Mouse (Mus musculus): ENCODE results near the gene Capn13. TPM values are rescaled to one million over a fixed set of nuclear protein-coding genes. Genes with fewer than 3 reads are reported as not detected.
A peak's percentile ranks its signal among the peaks of the same experiment; 100 is the strongest.

The Capn13 gene
- polyA plus RNA-seq (2014; fragmentation: Nextera tagmentation; extraction: Ambion mirVana) = not detected in 2 replicates

GRCm38 (mm10) chr17:73400862-73401261 lies at the start of gene Capn13:
Gene Capn13 (minus strand): TSS chr17:73400866.
- DNase-seq = no peak
- Histone ChIP-seq H3K9me3 (ENCODE audit: control insufficient read depth, low read length) (no peaks in the 10 kb centered on the region), H3K9ac (replicated peaks; ENCODE audit: low read length) (no peak within 1 kb of the TSS), H3K36me3 (ENCODE audit: control insufficient read depth, insufficient read depth, low read length) (no peaks in the 10 kb centered on the region), H3K4me3 (replicated peaks; ENCODE audit: low read depth, low read length) (no peak within 1 kb of the TSS), H3K27ac (replicated peaks; ENCODE audit: low read depth, low read length) (no peak within 1 kb of the TSS), H3K4me2 (ENCODE audit: low read length) (no peak within 1 kb of the TSS), H3K27me3 (ENCODE audit: control insufficient read depth, insufficient read depth, low read length) (no peaks in the 10 kb centered on the region), H3K4me1 (ENCODE audit: control insufficient read depth, insufficient read depth, low read length) (no peaks in the 10 kb centered on the region)
- 61% methylated on average over 2 of the region's 2 CpGs for WGBS
- no peak for ATAC-seq (ENCODE audit: low FRiP score, low TSS enrichment)

GRCm38 (mm10) chr17:73449104-73449503 lies 48.4 kb upstream of the Capn13 start:
- Histone ChIP-seq H3K4me1 (ENCODE audit: control insufficient read depth, insufficient read depth, low read length) (no peaks in the 10 kb centered on the region), H3K9me3 (ENCODE audit: control insufficient read depth, low read length) (no peaks in the 10 kb centered on the region), H3K4me2 (ENCODE audit: low read length) (no peak overlapping the region), H3K4me3 (replicated peaks; ENCODE audit: low read depth, low read length) (no peak overlapping the region), H3K27ac (replicated peaks; ENCODE audit: low read depth, low read length) (no peak overlapping the region), H3K27me3 (ENCODE audit: control insufficient read depth, insufficient read depth, low read length) (no peaks in the 10 kb centered on the region), H3K9ac (replicated peaks; ENCODE audit: low read length) (no peak overlapping the region), H3K36me3 (ENCODE audit: control insufficient read depth, insufficient read depth, low read length) (no peaks in the 10 kb centered on the region)
- no peak for ATAC-seq (ENCODE audit: low FRiP score, low TSS enrichment)
- no peak for DNase-seq

- ATAC-seq (ENCODE audit: low FRiP score, low TSS enrichment) = no peak
- no peak overlapping the region for H3K4me2 ChIP-seq (ENCODE audit: low read length)
- H3K27me3 ChIP-seq (ENCODE audit: control insufficient read depth, insufficient read depth, low read length) = no peaks in the 10 kb centered on the region
- no peak for DNase-seq
- no peaks in the 10 kb centered on the region for H3K36me3 ChIP-seq (ENCODE audit: control insufficient read depth, insufficient read depth, low read length)
- 90% methylated on average over 1 of the region's 1 CpGs for WGBS
- H3K27ac ChIP-seq (replicated peaks; ENCODE audit: low read depth, low read length) = no peak overlapping the region
- H3K9me3 ChIP-seq (ENCODE audit: control insufficient read depth, low read length) = no peaks in the 10 kb centered on the region
- H3K4me1 ChIP-seq (ENCODE audit: control insufficient read depth, insufficient read depth, low read length) = no peaks in the 10 kb centered on the region
- H3K9ac ChIP-seq (replicated peaks; ENCODE audit: low read length) = no peak overlapping the region
- H3K4me3 ChIP-seq (replicated peaks; ENCODE audit: low read depth, low read length) = no peak overlapping the region
Observed at GRCm38 (mm10) chr17:73440798-73441197, 40.1 kb upstream of the Capn13 start.

GRCm38 (mm10) chr17:73432564-73433006 lies 31.9 kb upstream of the Capn13 start:
- ATAC-seq (ENCODE audit: low FRiP score, low TSS enrichment) = no peak

DNA sequence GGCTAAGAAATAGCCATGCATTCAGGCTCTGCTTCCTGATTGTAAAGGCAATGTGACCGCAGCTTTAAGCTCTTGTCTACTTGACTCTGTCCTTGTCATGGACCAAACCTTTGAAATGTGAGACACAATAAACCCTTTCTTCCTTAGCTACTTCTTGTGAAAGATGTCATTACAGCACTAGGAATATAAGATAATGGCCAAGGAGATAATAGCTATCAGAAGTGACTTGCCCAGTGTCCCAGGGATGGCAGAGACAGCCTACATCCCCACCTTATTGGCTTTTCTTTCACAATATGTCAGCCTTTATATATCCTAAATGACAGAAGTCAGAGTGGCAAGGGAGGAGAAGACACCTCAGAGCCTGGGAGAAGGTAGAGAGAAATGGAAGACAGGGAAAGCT lies 31.4 kb upstream of the Capn13 start:
- WGBS = 94% methylated on average over 1 of the region's 1 CpGs
- H3K4me1 ChIP-seq (ENCODE audit: control insufficient read depth, insufficient read depth, low read length) = no peaks in the 10 kb centered on the region
- no peaks in the 10 kb centered on the region for H3K27me3 ChIP-seq (ENCODE audit: control insufficient read depth, insufficient read depth, low read length)
- ATAC-seq (ENCODE audit: low FRiP score, low TSS enrichment) = no peak
- H3K4me3 ChIP-seq (replicated peaks; ENCODE audit: low read depth, low read length) = no peak overlapping the region
- H3K4me2 ChIP-seq (ENCODE audit: low read length) = no peak overlapping the region
- no peaks in the 10 kb centered on the region for H3K9me3 ChIP-seq (ENCODE audit: control insufficient read depth, low read length)
- H3K27ac ChIP-seq (replicated peaks; ENCODE audit: low read depth, low read length) = no peak overlapping the region
- no peaks in the 10 kb centered on the region for H3K36me3 ChIP-seq (ENCODE audit: control insufficient read depth, insufficient read depth, low read length)
- no peak overlapping the region for H3K9ac ChIP-seq (replicated peaks; ENCODE audit: low read length)
- no peak for DNase-seq

More at GRCm38 (mm10) chr17:73432564-73433006, 31.9 kb upstream of the Capn13 start:
- Histone ChIP-seq H3K4me1 (ENCODE audit: control insufficient read depth, insufficient read depth, low read length) (no peaks in the 10 kb centered on the region), H3K9ac (replicated peaks; ENCODE audit: low read length) (no peak overlapping the region), H3K4me3 (replicated peaks; ENCODE audit: low read depth, low read length) (no peak overlapping the region), H3K27ac (replicated peaks; ENCODE audit: low read depth, low read length) (no peak overlapping the region), H3K27me3 (ENCODE audit: control insufficient read depth, insufficient read depth, low read length) (no peaks in the 10 kb centered on the region), H3K36me3 (ENCODE audit: control insufficient read depth, insufficient read depth, low read length) (no peaks in the 10 kb centered on the region), H3K9me3 (ENCODE audit: control insufficient read depth, low read length) (no peaks in the 10 kb centered on the region), H3K4me2 (ENCODE audit: low read length) (no peak overlapping the region)
- DNase-seq = no peak
- WGBS = 79% methylated on average over 2 of the region's 2 CpGs

DNA sequence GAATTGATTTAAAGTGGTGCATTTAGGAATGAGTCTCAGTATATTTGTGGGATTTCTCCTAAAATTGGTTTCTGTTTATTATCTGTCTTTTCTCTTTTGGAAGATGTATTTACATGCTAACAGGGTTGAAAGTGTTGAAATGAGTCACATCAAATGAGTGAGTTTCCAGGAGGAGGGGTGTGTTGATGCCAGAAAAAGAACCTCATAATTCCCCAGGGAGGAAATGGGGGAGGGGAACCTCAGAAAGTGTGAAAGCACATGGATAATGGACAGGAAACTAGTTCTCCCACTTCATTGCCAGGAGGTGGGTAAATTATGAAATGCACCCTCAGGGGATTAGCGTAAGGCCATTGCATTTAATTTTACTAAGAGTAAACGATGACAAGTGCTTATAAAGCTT lies 16.7 kb upstream of the Capn13 start:
- Histone ChIP-seq H3K27ac (replicated peaks; ENCODE audit: low read depth, low read length) (no peak overlapping the region), H3K36me3 (ENCODE audit: control insufficient read depth, insufficient read depth, low read length) (no peaks in the 10 kb centered on the region), H3K9ac (replicated peaks; ENCODE audit: low read length) (no peak overlapping the region), H3K4me3 (replicated peaks; ENCODE audit: low read depth, low read length) (no peak overlapping the region), H3K4me1 (ENCODE audit: control insufficient read depth, insufficient read depth, low read length) (0 out of 2 replicates have a peak, but pooled peaks cover 7% of the 10 kb centered on the region), H3K9me3 (ENCODE audit: control insufficient read depth, low read length) (no peaks in the 10 kb centered on the region), H3K4me2 (ENCODE audit: low read length) (no peak overlapping the region), H3K27me3 (ENCODE audit: control insufficient read depth, insufficient read depth, low read length) (no peaks in the 10 kb centered on the region)
- no peak for ATAC-seq (ENCODE audit: low FRiP score, low TSS enrichment)
- WGBS = 45% methylated on average over 2 of the region's 2 CpGs
- DNase-seq = peak; percentile 40

DNA sequence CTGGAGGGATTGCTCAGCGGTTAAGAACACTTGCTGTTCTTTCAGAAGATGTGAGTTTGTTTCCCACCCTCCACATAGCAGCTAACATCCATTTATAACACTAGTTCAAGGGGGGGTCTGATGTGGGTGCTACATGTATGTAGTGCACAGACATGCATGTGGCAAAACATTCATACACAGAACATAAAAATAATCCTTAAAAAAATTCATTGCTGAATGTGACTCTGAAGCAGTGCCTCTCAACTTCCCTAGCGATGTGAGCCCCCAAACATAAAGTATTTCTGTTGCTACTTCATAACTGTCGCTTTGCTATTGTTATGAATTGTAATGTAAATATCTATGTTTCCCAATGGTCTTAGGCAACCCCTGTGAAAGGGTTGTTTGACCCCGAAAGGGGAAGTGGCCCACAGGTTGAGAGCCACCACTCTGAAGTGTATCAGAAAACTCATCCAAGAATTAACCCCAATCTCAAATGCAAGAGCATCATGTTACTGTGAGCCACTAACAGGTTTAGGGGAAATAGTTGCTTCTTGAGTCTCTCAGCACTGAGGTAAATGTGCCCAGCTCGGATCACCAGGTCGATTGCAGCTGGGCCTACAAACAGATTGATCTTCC lies 15.6 kb upstream of the Capn13 start:
- no peak overlapping the region for H3K27ac ChIP-seq (replicated peaks; ENCODE audit: low read depth, low read length)
- H3K9ac ChIP-seq (replicated peaks; ENCODE audit: low read length) = no peak overlapping the region
- H3K4me1 ChIP-seq (ENCODE audit: control insufficient read depth, insufficient read depth, low read length) = 0 out of 2 replicates have a peak, but pooled peaks cover 7% of the 10 kb centered on the region
- 68% methylated on average over 6 of the region's 6 CpGs for WGBS
- no peaks in the 10 kb centered on the region for H3K36me3 ChIP-seq (ENCODE audit: control insufficient read depth, insufficient read depth, low read length)
- H3K27me3 ChIP-seq (ENCODE audit: control insufficient read depth, insufficient read depth, low read length) = no peaks in the 10 kb centered on the region
- DNase-seq (no peak), ATAC-seq (ENCODE audit: low FRiP score, low TSS enrichment) (no peak)
- no peak overlapping the region for H3K4me3 ChIP-seq (replicated peaks; ENCODE audit: low read depth, low read length)
- no peak overlapping the region for H3K4me2 ChIP-seq (ENCODE audit: low read length)
- no peaks in the 10 kb centered on the region for H3K9me3 ChIP-seq (ENCODE audit: control insufficient read depth, low read length)

GRCm38 (mm10) chr17:73411817-73412216 lies 11.2 kb upstream of the Capn13 start:
- Histone ChIP-seq H3K9me3 (ENCODE audit: control insufficient read depth, low read length) (no peaks in the 10 kb centered on the region), H3K4me1 (ENCODE audit: control insufficient read depth, insufficient read depth, low read length) (no peaks in the 10 kb centered on the region), H3K9ac (replicated peaks; ENCODE audit: low read length) (no peak overlapping the region), H3K4me2 (ENCODE audit: low read length) (no peak overlapping the region), H3K36me3 (ENCODE audit: control insufficient read depth, insufficient read depth, low read length) (no peaks in the 10 kb centered on the region), H3K4me3 (replicated peaks; ENCODE audit: low read depth, low read length) (no peak overlapping the region), H3K27ac (replicated peaks; ENCODE audit: low read depth, low read length) (no peak overlapping the region), H3K27me3 (ENCODE audit: control insufficient read depth, insufficient read depth, low read length) (no peaks in the 10 kb centered on the region)
- 38% methylated on average over 4 of the region's 4 CpGs for WGBS
- ATAC-seq (ENCODE audit: low FRiP score, low TSS enrichment) (no peak), DNase-seq (no peak)

DNA sequence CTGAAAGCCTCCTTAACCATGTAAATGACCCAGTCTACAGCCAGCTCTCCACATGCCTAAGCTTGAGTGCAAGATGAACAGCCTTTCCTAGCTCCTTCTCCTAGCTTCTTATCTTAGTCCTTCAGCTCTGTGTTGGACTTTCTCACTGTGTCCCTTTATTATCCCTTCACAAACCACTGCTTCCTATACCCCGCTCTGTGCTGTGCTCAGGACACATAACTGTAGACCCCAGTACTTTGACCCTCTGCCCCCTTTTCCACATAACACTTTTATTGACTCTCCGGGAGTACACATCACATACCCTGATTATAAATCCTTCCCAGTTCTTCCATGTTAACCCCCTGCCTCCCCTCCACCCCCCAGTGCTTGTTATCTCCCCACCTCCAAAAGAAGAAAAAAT lies 606 bp upstream of the Capn13 start:
- Histone ChIP-seq H3K4me2 (ENCODE audit: low read length) (no peak overlapping the region), H3K4me3 (replicated peaks; ENCODE audit: low read depth, low read length) (no peak overlapping the region), H3K9ac (replicated peaks; ENCODE audit: low read length) (no peak overlapping the region), H3K9me3 (ENCODE audit: control insufficient read depth, low read length) (no peaks in the 10 kb centered on the region), H3K27ac (replicated peaks; ENCODE audit: low read depth, low read length) (no peak overlapping the region), H3K27me3 (ENCODE audit: control insufficient read depth, insufficient read depth, low read length) (no peaks in the 10 kb centered on the region), H3K4me1 (ENCODE audit: control insufficient read depth, insufficient read depth, low read length) (no peaks in the 10 kb centered on the region), H3K36me3 (ENCODE audit: control insufficient read depth, insufficient read depth, low read length) (no peaks in the 10 kb centered on the region)
- ATAC-seq (ENCODE audit: low FRiP score, low TSS enrichment) = no peak
- 90% methylated on average over 2 of the region's 2 CpGs for WGBS
- no peak for DNase-seq

All from midbrain, embryonic 14.5 days (tissue).